Mouse (Mus musculus) heart, adult 2 months (tissue): ENCODE data around the gene Fbxo28. TPM values are rescaled to one million over a fixed set of nuclear protein-coding genes. Genes with fewer than 3 reads are reported as not detected.
A peak's percentile ranks its signal among the peaks of the same experiment; 100 is the strongest.

ENCODE experiments used
- DNase-seq, 2 experiments: peaks; one replicate each; pipeline ENCODE4 v3.0.0; 2021
- H3K27ac ChIP-seq: fragments of 200-600 bp; 2 replicates; pipeline ENCODE4 v1.8.1; 2022
- H3K27me3 ChIP-seq: fragments of 200-500 bp; 2 replicates; pipeline ENCODE4 v1.6.1; 2012; ENCODE audit warnings: mild to moderate bottlenecking, low read length, inconsistent platforms, mixed read lengths; ENCODE audit not compliant: control insufficient read depth, insufficient read depth
- H3K36me3 ChIP-seq: fragments of 200-500 bp; 2 replicates; pipeline ENCODE4 v1.6.1; 2012; ENCODE audit warnings: low read length, inconsistent platforms; ENCODE audit not compliant: control insufficient read depth, insufficient read depth
- H3K4me1 ChIP-seq: fragments of 200-500 bp; 2 replicates; pipeline ENCODE4 v1.6.1; 2011; ENCODE audit warnings: low read length; ENCODE audit not compliant: control insufficient read depth, insufficient read depth
- H3K4me3 ChIP-seq: fragments of 200-600 bp; 2 replicates; pipeline ENCODE4 v1.8.1; 2022
- H3K79me2 ChIP-seq: fragments of 200-500 bp; replicated peaks from 2 replicates; pipeline ENCODE4 v1.6.1; 2012; ENCODE audit warnings: mild to moderate bottlenecking, inconsistent platforms, low read length, moderate library complexity, mixed read lengths; ENCODE audit not compliant: control insufficient read depth, insufficient read depth
- H3K9ac ChIP-seq: fragments of 200-500 bp; 2 replicates; pipeline ENCODE4 v1.6.1; 2012; ENCODE audit warnings: low read depth, mild to moderate bottlenecking, control low read depth, inconsistent platforms, low read length, mixed read lengths
- CTCF ChIP-seq: fragments of 200-600 bp; IDR thresholded peaks from 2 replicates; pipeline ENCODE4 v1.8.1; 2022; ENCODE audit warnings: antibody characterized with exemption, mild to moderate bottlenecking, moderate library complexity
- EP300 ChIP-seq: fragments of 200-500 bp; IDR thresholded peaks from 2 replicates; pipeline ENCODE4 v1.6.1; 2011; ENCODE audit warnings: low read depth, low read length, control low read depth; ENCODE audit not compliant: insufficient read depth
- POLR2A ChIP-seq: fragments of 200-500 bp; IDR thresholded peaks from 2 replicates; pipeline ENCODE4 v1.6.1; 2011; ENCODE audit warnings: mild to moderate bottlenecking, low read depth, low read length, control low read depth; ENCODE audit not compliant: insufficient read depth
- WGBS: fragments of 180-500 bp; shearing (Covaris S2); methylation state at CpG from one replicate; pipeline ENCODE4 v1.1.7; 2018; 5-methylcytosine and 5-hydroxymethylcytosine counted together
- intact Hi-C: fragments of 180-260 bp; cut with DNase I; formaldehyde crosslinking; loops from one replicate; pipeline ENCODE4 v1.15.1; 2025
- polyA plus RNA-seq: library from polyadenylated mRNA; depleted of rRNA; stranded (reverse); fragments of >200 nt; gene quantifications from 2 replicates; pipeline ENCODE4 v1.2.3, GENCODE M21; 2012
- total RNA-seq, 2 experiments: library from RNA; stranded (reverse); gene quantifications; 2 replicates each; pipeline ENCODE4 v1.2.3; 2021

The Fbxo28 gene
- total and polyA plus RNA-seq, 3 experiments, result 7.1 to 20.9 (median 20.4) TPM

DNA sequence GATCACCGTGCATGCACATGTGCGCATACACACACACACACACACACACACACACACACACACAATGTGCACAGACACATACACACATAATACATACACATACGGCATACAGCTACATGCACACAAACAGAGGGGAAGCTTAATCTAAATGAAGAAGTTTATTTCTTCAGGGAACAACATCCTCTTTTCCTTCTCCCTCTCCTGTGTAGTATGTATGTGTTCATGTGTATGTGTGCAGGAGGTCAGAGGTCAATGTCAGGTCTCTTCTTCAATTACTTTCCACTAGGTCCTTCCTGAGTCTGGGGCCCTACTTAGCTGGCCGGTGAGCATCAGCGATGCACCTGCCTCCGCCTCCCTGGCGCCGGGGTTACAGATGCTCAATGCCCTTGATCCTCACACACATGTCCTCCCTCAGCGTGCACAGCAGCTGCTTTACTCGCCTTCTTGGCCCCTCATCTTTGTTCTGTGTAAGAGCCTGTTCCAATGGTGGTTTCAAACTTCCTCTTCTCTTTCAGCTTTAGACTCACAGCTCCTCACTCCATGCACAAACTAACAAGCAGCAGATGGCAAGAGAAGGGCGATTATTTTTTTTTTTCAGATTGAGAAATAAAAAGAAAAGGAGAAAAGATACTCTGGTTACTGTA is 13.2 kb upstream of the Fbxo28 start:
- H3K4me3 ChIP-seq, result no peak overlapping the region
- no peaks in the 10 kb centered on the region for H3K79me2 ChIP-seq
- no peak overlapping the region for H3K27ac ChIP-seq
- H3K9ac ChIP-seq, result no peak overlapping the region
- intact Hi-C loops, result no loop called here
- no peaks in the 10 kb centered on the region for H3K27me3 ChIP-seq
- H3K4me1 ChIP-seq, result no peaks in the 10 kb centered on the region
- no peaks in the 10 kb centered on the region for H3K36me3 ChIP-seq
- DNase-seq, result no peak
- WGBS, result 82% methylated on average over 11 of the region's 11 CpGs
- TF ChIP-seq EP300, result no peak
- TF ChIP-seq POLR2A, result no peak

DNA sequence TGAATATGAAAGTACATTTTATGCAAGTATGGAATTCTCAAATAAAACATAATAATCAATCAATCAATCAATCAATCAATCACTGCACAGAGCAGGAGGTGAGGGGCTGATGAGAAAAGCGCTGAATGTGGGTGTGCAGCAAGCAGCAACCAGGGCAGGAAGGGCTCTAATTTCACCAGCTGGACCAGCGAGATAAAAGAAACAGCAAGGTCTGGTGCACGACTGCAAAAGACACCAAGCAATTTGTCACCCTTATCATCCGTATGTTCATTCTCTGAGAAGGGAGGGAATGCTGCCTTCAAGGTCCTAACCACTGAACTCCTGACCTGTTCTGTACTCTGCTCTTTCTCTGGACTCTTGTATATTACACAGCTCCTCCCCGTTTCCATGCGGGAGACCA is 8.1 kb upstream of the Fbxo28 start:
- WGBS, result 64% methylated on average over 6 of the region's 6 CpGs
- H3K36me3 ChIP-seq, result no peaks in the 10 kb centered on the region
- no peaks in the 10 kb centered on the region; the same call in 1 of the 2 replicates for H3K4me1 ChIP-seq
- no peak overlapping the region for H3K27ac ChIP-seq
- H3K79me2 ChIP-seq, result no peaks in the 10 kb centered on the region
- DNase-seq, result no peak
- H3K9ac ChIP-seq, result no peak overlapping the region
- H3K27me3 ChIP-seq, result no peaks in the 10 kb centered on the region
- TF ChIP-seq EP300 (no peak), CTCF (no peak), POLR2A (no peak)
- H3K4me3 ChIP-seq, result no peak overlapping the region
- intact Hi-C loops, result no loop called here

DNA sequence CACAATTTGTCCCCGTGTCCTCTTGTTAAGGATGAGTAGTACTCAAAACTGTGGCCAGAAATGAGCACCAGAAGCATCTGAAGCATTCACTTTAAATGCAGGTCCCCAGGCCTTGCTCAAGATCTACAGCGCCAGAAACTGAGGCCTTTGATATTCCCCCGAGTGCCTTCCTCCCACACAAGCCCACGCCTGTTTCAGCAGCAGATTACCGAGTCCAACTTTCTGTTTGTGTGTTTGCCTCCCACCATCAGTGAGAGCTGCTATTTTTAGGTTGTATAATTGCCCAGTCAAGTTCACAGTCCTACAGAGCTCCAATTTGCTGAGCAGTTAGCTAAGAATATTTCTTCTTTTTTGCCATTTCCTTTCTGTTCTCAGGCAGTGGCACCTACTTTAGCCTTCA is 5.1 kb upstream of the Fbxo28 start:
- no peaks in the 10 kb centered on the region for H3K79me2 ChIP-seq
- intact Hi-C loops, result no loop called here
- no peak overlapping the region for H3K4me3 ChIP-seq
- no peaks in the 10 kb centered on the region for H3K27me3 ChIP-seq
- no peak overlapping the region for H3K9ac ChIP-seq
- DNase-seq, result peak in 1 of 2 experiments; percentile 18
- H3K27ac ChIP-seq, result peak overlapping the region; percentile 63
- 20% methylated on average over 5 of the region's 5 CpGs for WGBS
- peaks cover 2% of the 10 kb centered on the region for H3K4me1 ChIP-seq
- TF ChIP-seq POLR2A (no peak), CTCF (no peak), EP300 (no peak)
- H3K36me3 ChIP-seq, result no peaks in the 10 kb centered on the region

DNA sequence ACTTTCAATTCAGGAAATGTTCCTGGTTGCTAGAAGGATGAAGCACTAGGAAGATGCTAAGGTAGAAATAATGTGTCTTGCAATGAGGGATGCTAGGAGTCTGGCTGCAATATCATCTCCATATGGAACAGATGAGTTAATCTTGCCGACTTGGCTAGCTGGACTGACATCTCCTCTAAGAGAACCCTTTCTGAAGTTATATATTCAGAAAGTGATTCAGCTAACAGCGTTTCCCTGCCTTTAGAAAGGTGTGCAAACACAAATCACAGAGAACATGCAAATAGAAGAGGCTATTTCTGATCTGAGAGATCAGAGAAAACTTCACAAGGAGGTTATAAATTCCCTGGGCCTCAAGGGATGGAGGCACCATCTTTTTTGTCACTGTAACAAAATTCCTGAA is 4.4 kb upstream of the Fbxo28 start:
- Histone ChIP-seq H3K9ac (no peak overlapping the region), H3K4me1 (peaks cover 2% of the 10 kb centered on the region), H3K4me3 (no peak overlapping the region), H3K79me2 (peaks cover 4% of the 10 kb centered on the region), H3K36me3 (no peaks in the 10 kb centered on the region), H3K27ac (peak overlapping the region; percentile 63), H3K27me3 (no peaks in the 10 kb centered on the region)
- intact Hi-C loops, result no loop called here
- DNase-seq, result no peak
- whole genome bisulfite sequencing, result 78% methylated on average over 2 of the region's 2 CpGs
- TF ChIP-seq POLR2A (no peak), EP300 (no peak), CTCF (no peak)

DNA sequence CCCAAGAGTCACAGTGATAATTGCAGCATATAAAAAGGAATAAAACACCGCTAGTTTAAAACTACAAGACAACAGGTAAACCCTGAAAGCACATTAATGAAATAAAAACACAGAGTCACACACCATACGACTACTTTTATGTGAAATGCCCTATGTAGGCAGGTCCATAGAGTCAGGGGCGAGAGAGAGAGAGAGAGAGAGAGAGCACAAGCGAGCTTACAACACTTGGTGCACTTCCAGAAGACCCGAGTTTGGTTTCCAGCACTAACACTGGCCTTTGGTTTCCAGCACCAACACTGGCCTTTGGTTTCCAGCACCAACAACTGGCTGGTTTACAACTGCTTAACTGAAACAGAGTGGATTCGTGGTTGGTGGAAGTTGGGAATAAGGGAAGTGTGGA is 564 bp upstream of the Fbxo28 start:
- Histone ChIP-seq H3K4me1 (peaks cover 4% of the 10 kb centered on the region), H3K27me3 (no peaks in the 10 kb centered on the region), H3K36me3 (peaks cover 11% of the 10 kb centered on the region), H3K27ac (peak overlapping the region; percentile 94), H3K9ac (no peak overlapping the region), H3K4me3 (peak overlapping the region; percentile 66), H3K79me2 (peaks cover 8% of the 10 kb centered on the region)
- no peak for DNase-seq
- intact Hi-C loops, result loop anchor here (2.0 kb wide), 1 partner anchor 59 kb away; the partner anchor contains the start of gene Degs1
- WGBS, result 30% methylated on average over 6 of the region's 6 CpGs
- TF ChIP-seq EP300, result no peak
- TF ChIP-seq CTCF, result no peak
- TF ChIP-seq POLR2A, result no peak

DNA sequence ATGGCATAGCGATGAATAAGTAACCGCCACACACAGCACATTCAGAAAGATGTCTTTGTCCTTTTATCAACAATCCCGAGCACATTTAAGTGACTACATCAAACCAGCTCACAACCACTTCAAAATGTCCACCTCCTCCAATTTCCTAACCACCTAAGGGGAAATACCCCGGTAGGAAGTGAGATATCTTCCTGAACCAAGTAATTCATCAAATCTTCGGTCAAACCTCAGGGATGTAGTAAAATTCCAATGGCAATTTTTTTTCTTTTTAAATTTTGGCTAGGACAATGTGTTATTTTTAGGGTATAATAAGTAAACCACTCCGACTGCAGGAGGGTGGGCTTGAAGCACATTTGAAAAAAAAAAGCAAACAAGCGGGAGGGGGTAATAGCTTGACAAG is 1.1 kb downstream of the Fbxo28 start:
- no peak for DNase-seq
- Histone ChIP-seq H3K27ac (no peak overlapping the region), H3K4me3 (peak overlapping the region; percentile 66), H3K79me2 (peaks cover 9% of the 10 kb centered on the region), H3K9ac (no peak overlapping the region), H3K27me3 (no peaks in the 10 kb centered on the region), H3K36me3 (peaks cover 11% of the 10 kb centered on the region), H3K4me1 (peaks cover 4% of the 10 kb centered on the region)
- intact Hi-C loops, result loop anchor here (2.0 kb wide), 1 partner anchor 57 kb away; the partner anchor contains the start of gene Degs1
- TF ChIP-seq CTCF, result no peak
- WGBS, result 22% methylated on average over 7 of the region's 7 CpGs
